Mouse (Mus musculus) thymus, postnatal 0 days (tissue): Measurements from ENCODE around the gene Il9r. TPM values are rescaled to one million over a fixed set of nuclear protein-coding genes. Genes with fewer than 3 reads are reported as not detected.
A peak's percentile ranks its signal among the peaks of the same experiment; 100 is the strongest.

Experiments used
- DNase-seq: peaks from one replicate; pipeline ENCODE4 v3.0.0-alpha.2; 2015; ENCODE audit warnings: low spot score
- polyA plus RNA-seq: library from polyadenylated mRNA; unstranded; fragments of >200 nt; fragmentation: Nextera tagmentation; extraction: Ambion mirVana; gene quantifications from 2 replicates; pipeline ENCODE4 v1.2.1, GENCODE M21; 2015

Gene Il9r
- polyA plus RNA-seq, 1 experiment from 2014 or later = 5.7 TPM

GRCm38 (mm10) chr11:32160341-32160740 lies 39.7 kb downstream of the Il9r start:
- no peak for DNase-seq

GRCm38 (mm10) chr11:32159176-32159575 lies 40.9 kb downstream of the Il9r start:
- DNase-seq = no peak

GRCm38 (mm10) chr11:32157791-32158594 lies 42.1 kb downstream of the Il9r start:
- no peak for DNase-seq

- DNase-seq = no peak
Observed at GRCm38 (mm10) chr11:32156854-32157630, 43.0 kb downstream of the Il9r start.

- no peak for DNase-seq
Observed at GRCm38 (mm10) chr11:32153216-32153615, 46.9 kb downstream of the Il9r start.

GRCm38 (mm10) chr11:32152814-32153213 lies 47.3 kb downstream of the Il9r start:
- DNase-seq = peak; percentile 23

GRCm38 (mm10) chr11:32151243-32151642 lies 48.8 kb downstream of the Il9r start:
- DNase-seq = no peak

- no peak for DNase-seq
Observed at GRCm38 (mm10) chr11:32149605-32150004, 50.5 kb downstream of the Il9r start.

- no peak for DNase-seq
Observed at GRCm38 (mm10) chr11:32142771-32143170, 57.3 kb downstream of the Il9r start.

- DNase-seq = no peak
Observed at GRCm38 (mm10) chr11:32141627-32142586, 58.2 kb downstream of the Il9r start.

GRCm38 (mm10) chr11:32141034-32141433 lies 59.0 kb downstream of the Il9r start:
- DNase-seq = peak; percentile 82

- DNase-seq = peak; percentile 79
Observed at GRCm38 (mm10) chr11:32139528-32139961, 60.5 kb downstream of the Il9r start.

- peak; percentile 30 for DNase-seq
Observed at GRCm38 (mm10) chr11:32138614-32138964, 61.5 kb downstream of the Il9r start.

GRCm38 (mm10) chr11:32137719-32138613 lies 62.1 kb downstream of the Il9r start:
- DNase-seq = peak; percentile 9

Other genes starting within 250 kb of the Il9r start
- gene 4930524B15Rik, start 234.7 kb downstream of the Il9r start, polyA plus RNA-seq = 0.09 TPM in 1 of 2 replicates, not detected in the other
- 129 and 138 TPM in 2 replicates for gene Nsg2, start 199.8 kb downstream of the Il9r start, polyA plus RNA-seq
- gene Snrnp25, start 5.1 kb upstream of the Il9r start, polyA plus RNA-seq = 103 TPM in 2 replicates
- 10.6 and 11.2 TPM in 2 replicates for gene Rhbdf1, start 22.0 kb upstream of the Il9r start, polyA plus RNA-seq
- gene Mpg, start 26.2 kb upstream of the Il9r start, polyA plus RNA-seq = 30.0 and 36.0 TPM in 2 replicates
- 38.5 and 39.4 TPM in 2 replicates for gene Nprl3, start 67.4 kb upstream of the Il9r start, polyA plus RNA-seq
- 1.9 and 2.2 TPM in 2 replicates for gene Hba-x, start 76.1 kb upstream of the Il9r start, polyA plus RNA-seq
- gene Hba-a1, start 83.2 kb upstream of the Il9r start, polyA plus RNA-seq = 616 and 668 TPM in 2 replicates
- gene Hbq1b, start 86.7 kb upstream of the Il9r start, polyA plus RNA-seq = 0.33 and 0.34 TPM in 2 replicates
- 1,475 and 1,659 TPM in 2 replicates for gene Hba-a2, start 96.2 kb upstream of the Il9r start, polyA plus RNA-seq
- gene Hbq1a, start 99.8 kb upstream of the Il9r start, polyA plus RNA-seq = not detected in 2 replicates
- 2.3 and 2.7 TPM in 2 replicates for gene Sh3pxd2b, start 147.5 kb upstream of the Il9r start, polyA plus RNA-seq